Mouse (Mus musculus) splenic B cell, adult 2 months (primary cell): ENCODE measurements around the gene Nudt4.

Source experiments
- DNase-seq: peaks from one replicate; pipeline ENCODE4 v3.0.0-alpha.2; 2011; ENCODE audit warnings: low read depth, low spot score
- H3K27me3 ChIP-seq: 2 replicates; pipeline ENCODE4 v1.6.1; 2012; ENCODE audit warnings: mild to moderate bottlenecking, low read length, moderate library complexity, mixed read lengths; ENCODE audit not compliant: control insufficient read depth, poor library complexity, insufficient read depth, severe bottlenecking
- H3K36me3 ChIP-seq: 2 replicates; pipeline ENCODE4 v1.6.1; 2012; ENCODE audit warnings: mild to moderate bottlenecking, low read length, moderate library complexity, mixed read lengths; ENCODE audit not compliant: control insufficient read depth, poor library complexity, insufficient read depth, severe bottlenecking

The Nudt4 gene

GRCm38 (mm10) chr10:95563851-95564845 lies at the start of gene Nudt4:
TSS of gene Nudt4 (minus strand) at chr10:95564146.
- Histone ChIP-seq H3K36me3 (no peaks in the 10 kb centered on the region; the same call in 1 of the 2 replicates), H3K27me3 (no peaks in the 10 kb centered on the region)
- peak; percentile 92 for DNase-seq

- Histone ChIP-seq H3K27me3 (no peaks in the 10 kb centered on the region), H3K36me3 (no peaks in the 10 kb centered on the region)
- no peak for DNase-seq
Measured at GRCm38 (mm10) chr10:95611331-95611721, 47.4 kb upstream of the Nudt4 start.

GRCm38 (mm10) chr10:95610666-95611330 lies 46.9 kb upstream of the Nudt4 start:
- H3K27me3 ChIP-seq, result no peaks in the 10 kb centered on the region
- no peak for DNase-seq
- no peaks in the 10 kb centered on the region for H3K36me3 ChIP-seq

- H3K27me3 ChIP-seq, result no peaks in the 10 kb centered on the region
- no peaks in the 10 kb centered on the region for H3K36me3 ChIP-seq
- no peak for DNase-seq
Measured at GRCm38 (mm10) chr10:95604979-95605613, 41.1 kb upstream of the Nudt4 start.

- Histone ChIP-seq H3K27me3 (no peaks in the 10 kb centered on the region), H3K36me3 (no peaks in the 10 kb centered on the region)
- DNase-seq, result no peak
Measured at GRCm38 (mm10) chr10:95600527-95600926, 36.6 kb upstream of the Nudt4 start.

- no peak for DNase-seq
- Histone ChIP-seq H3K27me3 (no peaks in the 10 kb centered on the region), H3K36me3 (no peaks in the 10 kb centered on the region)
Measured at GRCm38 (mm10) chr10:95599740-95600139, 35.8 kb upstream of the Nudt4 start.

GRCm38 (mm10) chr10:95598056-95598587 lies 34.2 kb upstream of the Nudt4 start:
- no peak for DNase-seq
- no peaks in the 10 kb centered on the region for H3K36me3 ChIP-seq
- no peaks in the 10 kb centered on the region for H3K27me3 ChIP-seq

GRCm38 (mm10) chr10:95595852-95596639 lies 32.1 kb upstream of the Nudt4 start:
- no peaks in the 10 kb centered on the region for H3K36me3 ChIP-seq
- no peak for DNase-seq
- no peaks in the 10 kb centered on the region for H3K27me3 ChIP-seq

- H3K36me3 ChIP-seq, result no peaks in the 10 kb centered on the region
- no peak for DNase-seq
- H3K27me3 ChIP-seq, result no peaks in the 10 kb centered on the region
Measured at GRCm38 (mm10) chr10:95594414-95594813, 30.5 kb upstream of the Nudt4 start.

- DNase-seq, result no peak
- Histone ChIP-seq H3K36me3 (no peaks in the 10 kb centered on the region), H3K27me3 (no peaks in the 10 kb centered on the region; the same call in 1 of the 2 replicates)
Measured at GRCm38 (mm10) chr10:95591257-95591656, 27.3 kb upstream of the Nudt4 start.

- Histone ChIP-seq H3K27me3 (no peaks in the 10 kb centered on the region; the same call in 1 of the 2 replicates), H3K36me3 (no peaks in the 10 kb centered on the region)
- no peak for DNase-seq
Measured at GRCm38 (mm10) chr10:95590196-95590595, 26.2 kb upstream of the Nudt4 start.

GRCm38 (mm10) chr10:95589196-95589595 lies 25.2 kb upstream of the Nudt4 start:
- no peak for DNase-seq
- H3K27me3 ChIP-seq, result no peaks in the 10 kb centered on the region; the same call in 1 of the 2 replicates
- H3K36me3 ChIP-seq, result no peaks in the 10 kb centered on the region

GRCm38 (mm10) chr10:95587509-95588220 lies 23.7 kb upstream of the Nudt4 start:
- H3K27me3 ChIP-seq, result no peaks in the 10 kb centered on the region; the same call in 1 of the 2 replicates
- no peak for DNase-seq

More at GRCm38 (mm10) chr10:95587509-95588220, 23.7 kb upstream of the Nudt4 start:
- H3K36me3 ChIP-seq, result no peaks in the 10 kb centered on the region
